Mouse (Mus musculus) intestine, embryonic 15.5 days (tissue): ENCODE data around the gene Retreg2. TPM values are rescaled to one million over a fixed set of nuclear protein-coding genes. Genes with fewer than 3 reads are reported as not detected.

ENCODE experiments used
- polyA plus RNA-seq: library from polyadenylated mRNA; unstranded; fragments of >200 nt; fragmentation: Nextera tagmentation; extraction: Ambion mirVana; gene quantifications from 2 replicates; pipeline ENCODE4 v1.2.1, GENCODE M21; 2015

Gene Retreg2
- polyA plus RNA-seq, 1 experiment from 2014 or later: 49.5 TPM

Other genes with a start within 250 kb of the Retreg2 start
- 1.7 and 3.0 TPM in 2 replicates for gene Cryba2, start 249.6 kb upstream of the Retreg2 start, polyA plus RNA-seq
- 0.08 and 0.19 TPM in 2 replicates for gene Cfap65, start 207.2 kb upstream of the Retreg2 start, polyA plus RNA-seq
- 29.1 and 30.9 TPM in 2 replicates for gene Ihh, start 191.1 kb upstream of the Retreg2 start, polyA plus RNA-seq
- gene Nhej1, start 17.6 kb upstream of the Retreg2 start, polyA plus RNA-seq: 8.7 and 9.7 TPM in 2 replicates
- gene Slc23a3, start 8.9 kb upstream of the Retreg2 start, polyA plus RNA-seq: 1.2 and 1.3 TPM in 2 replicates
- gene Cnppd1, start 67 bp upstream of the Retreg2 start, polyA plus RNA-seq: 42.5 and 43.4 TPM in 2 replicates
- gene Zfand2b, start 25.9 kb downstream of the Retreg2 start, polyA plus RNA-seq: 45.6 and 45.7 TPM in 2 replicates
- 26.1 and 26.6 TPM in 2 replicates for gene Abcb6, start 37.6 kb downstream of the Retreg2 start, polyA plus RNA-seq
- gene Ankzf1, start 49.4 kb downstream of the Retreg2 start, polyA plus RNA-seq: 25.2 TPM in 2 replicates
- 27.6 and 28.3 TPM in 2 replicates for gene Atg9a, start 49.4 kb downstream of the Retreg2 start, polyA plus RNA-seq
- 11.9 and 12.2 TPM in 2 replicates for gene Glb1l, start 68.0 kb downstream of the Retreg2 start, polyA plus RNA-seq
- 110 and 122 TPM in 2 replicates for gene Stk16, start 68.1 kb downstream of the Retreg2 start, polyA plus RNA-seq
- gene Tuba4a, start 77.1 kb downstream of the Retreg2 start, polyA plus RNA-seq: 122 and 131 TPM in 2 replicates
- gene A630095N17Rik, start 89.3 kb downstream of the Retreg2 start, polyA plus RNA-seq: not detected in 2 replicates
- 25.5 and 26.2 TPM in 2 replicates for gene Dnajb2, start 93.6 kb downstream of the Retreg2 start, polyA plus RNA-seq
- 3.2 and 3.6 TPM in 2 replicates for gene Ptprn, start 121.7 kb downstream of the Retreg2 start, polyA plus RNA-seq
- 12.7 and 13.8 TPM in 2 replicates for gene Resp18, start 135.6 kb downstream of the Retreg2 start, polyA plus RNA-seq
- gene Dnpep, start 175.2 kb downstream of the Retreg2 start, polyA plus RNA-seq: 131 and 145 TPM in 2 replicates
- 105 and 111 TPM in 2 replicates for gene Des, start 217.6 kb downstream of the Retreg2 start, polyA plus RNA-seq
- 35.6 and 39.3 TPM in 2 replicates for gene Speg, start 232.5 kb downstream of the Retreg2 start, polyA plus RNA-seq